Mouse (Mus musculus) kidney, adult 2 months (tissue): Measurements from ENCODE around the gene Ccdc24. TPM values are rescaled to one million over a fixed set of nuclear protein-coding genes. Genes with fewer than 3 reads are reported as not detected.

Experiments used
- DNase-seq: peaks from one replicate; pipeline ENCODE4 v3.0.0; 2021
- H3K27ac ChIP-seq: fragments of 200-500 bp; 2 replicates; pipeline ENCODE4 v1.5.1; 2012; ENCODE audit warnings: low read depth, low read length, control low read depth, inconsistent platforms; ENCODE audit not compliant: insufficient read depth
- H3K27me3 ChIP-seq: fragments of 200-500 bp; replicated peaks from 2 replicates; pipeline ENCODE4 v1.6.1; 2012; ENCODE audit warnings: mild to moderate bottlenecking, moderate library complexity, low read length, inconsistent platforms; ENCODE audit not compliant: control insufficient read depth, insufficient read depth
- H3K36me3 ChIP-seq: fragments of 200-500 bp; 2 replicates; pipeline ENCODE4 v1.6.1; 2012; ENCODE audit warnings: mild to moderate bottlenecking, moderate library complexity, low read length, inconsistent platforms; ENCODE audit not compliant: control insufficient read depth, insufficient read depth
- H3K4me1 ChIP-seq: fragments of 200-500 bp; 2 replicates; pipeline ENCODE4 v1.6.1; 2011; ENCODE audit warnings: low read length; ENCODE audit not compliant: control insufficient read depth, insufficient read depth
- H3K4me3 ChIP-seq: fragments of 200-500 bp; 2 replicates; pipeline ENCODE4 v1.5.1; 2011; ENCODE audit warnings: mild to moderate bottlenecking, low read depth, low read length, control low read depth; ENCODE audit not compliant: insufficient read depth
- CTCF ChIP-seq: fragments of 200-500 bp; conservative IDR thresholded peaks from 2 replicates; pipeline ENCODE4 v1.5.1; 2011; ENCODE audit warnings: low read depth, mild to moderate bottlenecking, control low read depth, low read length, moderate library complexity, mixed read lengths; ENCODE audit not compliant: insufficient read depth, insufficient read length
- POLR2A ChIP-seq: fragments of 200-500 bp; IDR thresholded peaks from one replicate; pipeline ENCODE4 v1.6.1; 2011; ENCODE audit warnings: low read depth, low read length, control low read depth
- WGBS: fragments of 180-500 bp; shearing (Covaris S2); methylation state at CpG from one replicate; pipeline ENCODE4 v1.1.7; 2018; 5-methylcytosine and 5-hydroxymethylcytosine counted together
- polyA plus RNA-seq: library from polyadenylated mRNA; depleted of rRNA; stranded (reverse); fragments of >200 nt; gene quantifications from 2 replicates; pipeline ENCODE4 v1.2.3, GENCODE M21; 2012

Ccdc24 gene
- polyA plus RNA-seq, 1 experiment = 2.9 TPM

DNA sequence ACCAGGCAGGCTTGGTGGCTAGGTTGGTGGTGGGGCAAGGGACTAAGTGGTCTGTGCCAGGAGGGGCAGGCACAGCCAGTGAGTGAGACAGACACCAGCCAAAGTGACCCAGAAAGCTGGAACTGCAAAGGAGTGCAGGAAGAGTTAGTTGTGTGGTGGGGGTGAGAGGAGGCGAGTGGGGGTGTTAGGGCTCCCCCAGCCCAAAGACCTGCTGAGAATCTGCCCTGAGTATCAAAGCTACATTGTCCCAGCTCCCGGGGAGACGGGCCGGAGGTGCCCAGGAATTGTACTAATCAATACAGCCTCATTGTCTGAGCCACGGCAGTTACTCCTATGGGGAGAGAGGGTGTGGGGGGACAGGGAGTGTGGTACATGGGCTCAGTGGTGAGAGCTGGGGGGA is 22.9 kb downstream of the Ccdc24 start:
- TF ChIP-seq POLR2A (no peak), CTCF (no peak)
- Histone ChIP-seq H3K4me1 (no peaks in the 10 kb centered on the region; the same call in 1 of the 2 replicates), H3K27me3 (no peaks in the 10 kb centered on the region), H3K36me3 (no peaks in the 10 kb centered on the region), H3K27ac (no peak overlapping the region), H3K4me3 (no peak overlapping the region)
- 88% methylated on average over 5 of the region's 5 CpGs for WGBS
- no peak for DNase-seq

DNA sequence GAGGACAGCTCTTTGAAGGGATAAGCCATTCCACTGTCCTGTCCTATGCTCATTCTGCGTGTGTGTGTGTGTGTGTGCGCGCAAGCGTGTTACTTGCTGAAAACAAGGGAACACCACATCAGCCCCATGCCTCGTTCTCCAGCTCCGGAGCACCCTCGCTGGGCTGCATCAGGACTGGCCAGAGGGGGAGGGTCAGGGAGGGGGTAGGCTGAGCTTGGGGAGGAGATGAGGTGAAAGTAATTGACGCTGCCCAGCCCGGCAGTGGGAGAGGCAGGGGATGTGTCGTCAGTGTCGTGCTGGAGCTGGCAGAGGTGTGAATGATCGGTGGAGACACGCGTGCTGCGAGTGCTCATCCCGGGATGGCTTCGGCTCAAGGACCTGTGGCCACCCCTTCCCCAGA is 23.3 kb downstream of the Ccdc24 start:
- Histone ChIP-seq H3K27ac (no peak overlapping the region), H3K27me3 (no peaks in the 10 kb centered on the region), H3K4me3 (no peak overlapping the region), H3K36me3 (no peaks in the 10 kb centered on the region), H3K4me1 (no peaks in the 10 kb centered on the region; the same call in 1 of the 2 replicates)
- WGBS = 73% methylated on average over 17 of the region's 17 CpGs
- TF ChIP-seq CTCF = no peak
- no peak for TF ChIP-seq POLR2A
- no peak for DNase-seq

DNA sequence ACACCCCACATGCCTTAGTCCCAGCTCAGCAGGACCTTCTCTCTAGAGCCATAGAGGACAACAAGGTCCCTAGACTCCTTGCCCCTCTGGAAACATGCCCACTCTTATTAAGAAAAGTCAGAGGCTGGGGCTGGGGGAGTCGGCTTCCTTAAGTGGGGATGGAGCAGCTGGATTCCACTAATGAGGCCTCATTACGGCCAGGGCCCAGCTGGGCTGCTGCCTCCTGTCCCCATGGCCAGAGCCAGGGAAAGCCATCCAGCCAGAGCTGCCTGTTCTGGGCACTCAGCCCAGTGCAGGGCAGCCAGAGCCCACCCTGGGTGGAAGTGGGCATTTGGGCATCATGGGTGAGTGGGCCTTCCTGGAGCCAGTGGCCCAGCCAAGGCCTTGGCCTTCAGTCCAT is 25.3 kb downstream of the Ccdc24 start:
- Histone ChIP-seq H3K27me3 (no peaks in the 10 kb centered on the region), H3K4me1 (no peaks in the 10 kb centered on the region; the same call in 1 of the 2 replicates), H3K4me3 (no peak overlapping the region), H3K36me3 (no peaks in the 10 kb centered on the region), H3K27ac (no peak overlapping the region)
- DNase-seq = no peak
- 70% methylated on average over 2 of the region's 2 CpGs for WGBS
- TF ChIP-seq POLR2A (no peak), CTCF (no peak)

- H3K36me3 ChIP-seq = no peaks in the 10 kb centered on the region
- TF ChIP-seq POLR2A (no peak), CTCF (no peak)
- H3K27me3 ChIP-seq = no peaks in the 10 kb centered on the region
- H3K4me3 ChIP-seq = no peak overlapping the region
- no peak for DNase-seq
- 97% methylated on average over 4 of the region's 4 CpGs for WGBS
- H3K4me1 ChIP-seq = no peaks in the 10 kb centered on the region; the same call in 1 of the 2 replicates
- H3K27ac ChIP-seq = no peak overlapping the region
Observed at GRCm38 (mm10) chr4:117846261-117846660, 26.1 kb downstream of the Ccdc24 start.

GRCm38 (mm10) chr4:117845316-117845715 is 27.0 kb downstream of the Ccdc24 start:
- H3K36me3 ChIP-seq = no peaks in the 10 kb centered on the region
- no peak overlapping the region for H3K27ac ChIP-seq
- H3K4me3 ChIP-seq = no peak overlapping the region
- DNase-seq = peak; percentile 36
- TF ChIP-seq CTCF = no peak
- TF ChIP-seq POLR2A = no peak
- peaks cover 8% of the 10 kb centered on the region; the same call in 1 of the 2 replicates for H3K4me1 ChIP-seq
- 66% methylated on average over 11 of the region's 11 CpGs for WGBS
- no peaks in the 10 kb centered on the region for H3K27me3 ChIP-seq

DNA sequence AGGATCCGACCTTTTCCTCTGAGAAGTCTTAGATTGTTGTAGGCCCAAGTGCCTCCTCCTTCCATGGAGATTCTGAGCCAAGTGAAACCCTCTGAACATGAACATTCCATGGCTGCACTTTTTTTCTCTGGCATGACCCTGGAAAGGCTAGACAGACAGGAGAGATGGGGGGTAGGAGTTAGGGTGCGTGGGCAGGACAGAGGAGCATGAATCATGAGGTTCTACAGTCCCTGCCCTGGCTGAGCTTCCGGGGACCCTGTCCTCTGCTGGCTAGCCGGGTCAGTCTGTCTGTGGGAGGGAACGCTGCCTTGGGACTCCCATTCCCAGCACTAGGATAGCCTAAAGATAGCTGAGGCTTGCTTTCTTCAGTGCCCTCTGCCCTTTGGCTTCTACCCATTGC is 27.9 kb downstream of the Ccdc24 start:
- WGBS = 76% methylated on average over 5 of the region's 5 CpGs
- no peaks in the 10 kb centered on the region for H3K27me3 ChIP-seq
- H3K4me3 ChIP-seq = no peak overlapping the region
- H3K36me3 ChIP-seq = no peaks in the 10 kb centered on the region
- TF ChIP-seq CTCF (no peak), POLR2A (no peak)
- DNase-seq = no peak
- H3K4me1 ChIP-seq = peaks cover 17% of the 10 kb centered on the region; the same call in 1 of the 2 replicates
- H3K27ac ChIP-seq = no peak overlapping the region

DNA sequence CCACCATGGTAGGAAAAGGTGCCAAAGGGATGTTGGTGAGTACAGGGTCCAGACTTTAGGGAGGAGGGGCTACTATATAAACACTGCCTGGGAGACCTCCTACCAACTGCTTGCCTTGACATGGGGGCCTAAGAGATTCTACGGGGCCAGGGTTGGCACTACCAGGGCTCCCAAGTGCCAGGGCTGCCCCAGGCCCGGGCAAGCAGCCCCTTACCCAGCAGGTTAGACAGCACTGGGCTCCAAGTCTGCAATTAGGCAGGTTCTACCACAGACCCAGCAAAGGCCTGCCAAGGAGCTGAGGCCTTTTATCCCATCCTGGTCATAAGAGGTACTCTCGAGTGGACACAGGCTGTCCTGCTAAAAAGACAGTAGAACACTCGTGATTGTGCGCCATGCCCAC is 29.3 kb downstream of the Ccdc24 start:
- H3K4me3 ChIP-seq = no peak overlapping the region
- H3K4me1 ChIP-seq = peaks cover 17% of the 10 kb centered on the region; the same call in 1 of the 2 replicates
- H3K36me3 ChIP-seq = no peaks in the 10 kb centered on the region
- no peak overlapping the region for H3K27ac ChIP-seq
- no peaks in the 10 kb centered on the region for H3K27me3 ChIP-seq
- no peak for DNase-seq
- 96% methylated on average over 5 of the region's 5 CpGs for WGBS
- TF ChIP-seq POLR2A (no peak), CTCF (no peak)
